In genomic region chr4:97825432-97825831, GRCm38 (mm10) we compare ENCODE assay signal across 35 mouse cellular contexts. TPM values are rescaled to one million over a fixed set of nuclear protein-coding genes. Genes with fewer than 3 reads are reported as not detected.
DNase-seq lines count a peak whose midpoint lies in the region; ATAC-seq and TF ChIP-seq lines count a peak whose summit lies in the region.
"Had no signal": no experiment of that assay in that cellular context is flagged by ENCODE, and none has a peak within 500 bp of the region (broad histone marks: within the 10 kb centered on the region; RNA-seq: fewer than 3 reads in every experiment).

No protein-coding gene starts in this region.

- H3K4me2 ChIP-seq in forebrain, embryonic 16.5 days (ENCODE audit: low read length) = no peak overlapping the region
- H3K4me2 ChIP-seq in heart, embryonic 12.5 days = no peak overlapping the region
- no peak overlapping the region for H3K4me2 ChIP-seq in heart, postnatal 0 days (ENCODE audit: low read depth, low read length)
- no peak overlapping the region for H3K4me2 ChIP-seq in midbrain, embryonic 14.5 days (ENCODE audit: low read length)
- H3K4me2 ChIP-seq in hindbrain, embryonic 13.5 days = no peak overlapping the region
- H3K4me2 ChIP-seq: hindbrain, embryonic 15.5 days; limb, embryonic 12.5 days; liver, embryonic 15.5 days; lung, embryonic 14.5 days; neural tube, embryonic 12.5 days had no signal

- intact Hi-C loops in heart, postnatal 10 days (cut with DNase I) = no loop called here
- intact Hi-C loops in heart, postnatal 36 days (cut with DNase I) = no loop called here

- H3K9ac ChIP-seq in forebrain, embryonic 16.5 days (replicated peaks; ENCODE audit: low read depth, low read length) = no peak overlapping the region
- no peak overlapping the region for H3K9ac ChIP-seq in heart, embryonic 12.5 days
- no peak overlapping the region for H3K9ac ChIP-seq in heart, postnatal 0 days (replicated peaks; ENCODE audit: low read depth, low read length)
- no peak overlapping the region for H3K9ac ChIP-seq in midbrain, embryonic 14.5 days (replicated peaks; ENCODE audit: low read length)
- no peak overlapping the region for H3K9ac ChIP-seq in hindbrain, embryonic 13.5 days
- H3K9ac ChIP-seq: forebrain, embryonic 13.5 days; hindbrain, embryonic 15.5 days; limb, embryonic 12.5 days; liver, embryonic 15.5 days; lung, embryonic 14.5 days; neural tube, embryonic 12.5 days had no signal

- WGBS in forebrain, embryonic 10.5 days = 60% methylated on average over 4 of the region's 4 CpGs
- WGBS in forebrain, embryonic 16.5 days = 30% methylated on average over 4 of the region's 4 CpGs
- 54% methylated on average over 4 of the region's 4 CpGs for WGBS in heart, embryonic 12.5 days
- WGBS in heart, postnatal 0 days = 43% methylated on average over 4 of the region's 4 CpGs
- 12% methylated on average over 4 of the region's 4 CpGs for WGBS in midbrain, embryonic 14.5 days
- 64% methylated on average over 4 of the region's 4 CpGs for WGBS in hindbrain, embryonic 13.5 days

- no peaks in the 10 kb centered on the region for H3K36me3 ChIP-seq in forebrain, embryonic 10.5 days (replicated peaks)
- no peaks in the 10 kb centered on the region for H3K36me3 ChIP-seq in forebrain, embryonic 16.5 days (ENCODE audit: control insufficient read depth, insufficient read depth)
- H3K36me3 ChIP-seq in heart, embryonic 12.5 days = 0 out of 2 replicates have a peak, but pooled peaks cover 2% of the 10 kb centered on the region
- H3K36me3 ChIP-seq in heart, postnatal 0 days (replicated peaks; ENCODE audit: control insufficient read depth, insufficient read depth, low read length) = no peaks in the 10 kb centered on the region
- H3K36me3 ChIP-seq in midbrain, embryonic 14.5 days (ENCODE audit: control insufficient read depth, insufficient read depth, low read length) = no peaks in the 10 kb centered on the region
- no peaks in the 10 kb centered on the region for H3K36me3 ChIP-seq in hindbrain, embryonic 13.5 days
- H3K36me3 ChIP-seq: hindbrain, embryonic 15.5 days; liver, embryonic 15.5 days; neural tube, embryonic 12.5 days had no signal

- no peak for ATAC-seq in forebrain, embryonic 16.5 days
- ATAC-seq in heart, embryonic 12.5 days (ENCODE audit: insufficient number of reproducible peaks, low FRiP score) = no peak
- no peak for ATAC-seq in heart, postnatal 0 days (ENCODE audit: insufficient read depth, low read depth)
- peak; percentile 57; the same call in 1 of the 2 replicates for ATAC-seq in midbrain, embryonic 14.5 days (ENCODE audit: low FRiP score, low TSS enrichment)
- no peak for ATAC-seq in hindbrain, embryonic 13.5 days (ENCODE audit: low FRiP score)
- ATAC-seq: activated CD4-positive, CD25-positive, alpha-beta regulatory T cell, adult 4 months; inflammation-experienced regulatory T-cells, adult 6 months had no signal

- no peak for DNase-seq in forebrain, embryonic 10.5 days (ENCODE audit: extremely low spot score, low spot score)
- DNase-seq in heart, postnatal 10 days = no peak
- DNase-seq in heart, postnatal 0 days (ENCODE audit: low spot score) = no peak
- DNase-seq in heart, postnatal 36 days = no peak
- DNase-seq in midbrain, embryonic 14.5 days = no peak
- DNase-seq: cerebellum, adult 2 months; cerebellum, postnatal 14 days; gastrocnemius, postnatal 25 days; kidney, adult 2 months; kidney, postnatal 36 days; lung, embryonic 14.5 days; lung, postnatal 14 days; thymus, adult 2 months; thymus, postnatal 36 days had no signal

- peaks cover 56% of the 10 kb centered on the region for H3K4me1 ChIP-seq in forebrain, embryonic 10.5 days
- peaks cover 28% of the 10 kb centered on the region for H3K4me1 ChIP-seq in forebrain, embryonic 16.5 days (replicated peaks; ENCODE audit: control insufficient read depth, insufficient read depth, low read length)
- H3K4me1 ChIP-seq in heart, embryonic 12.5 days (replicated peaks) = peaks cover 67% of the 10 kb centered on the region
- peaks cover 70% of the 10 kb centered on the region for H3K4me1 ChIP-seq in heart, postnatal 0 days (ENCODE audit: control insufficient read depth, insufficient read depth)
- peaks cover 28% of the 10 kb centered on the region for H3K4me1 ChIP-seq in midbrain, embryonic 14.5 days (ENCODE audit: control insufficient read depth, insufficient read depth, low read length)
- H3K4me1 ChIP-seq in hindbrain, embryonic 13.5 days (replicated peaks) = peaks cover 49% of the 10 kb centered on the region

- no peaks in the 10 kb centered on the region for H3K9me3 ChIP-seq in forebrain, embryonic 10.5 days
- H3K9me3 ChIP-seq in forebrain, embryonic 16.5 days (ENCODE audit: control insufficient read depth, low read length) = no peaks in the 10 kb centered on the region
- H3K9me3 ChIP-seq in heart, embryonic 12.5 days (replicated peaks) = no peaks in the 10 kb centered on the region
- H3K9me3 ChIP-seq in heart, postnatal 0 days (replicated peaks; ENCODE audit: control insufficient read depth, low read length) = no peaks in the 10 kb centered on the region
- no peaks in the 10 kb centered on the region for H3K9me3 ChIP-seq in midbrain, embryonic 14.5 days (ENCODE audit: control insufficient read depth, low read length)
- no peaks in the 10 kb centered on the region for H3K9me3 ChIP-seq in hindbrain, embryonic 13.5 days
- H3K9me3 ChIP-seq: forebrain, embryonic 13.5 days; hindbrain, embryonic 15.5 days; limb, embryonic 12.5 days; liver, embryonic 15.5 days; neural tube, embryonic 12.5 days had no signal

- peaks cover 23% of the 10 kb centered on the region for H3K27me3 ChIP-seq in forebrain, embryonic 10.5 days (ENCODE audit: poor library complexity, severe bottlenecking)
- no peaks in the 10 kb centered on the region for H3K27me3 ChIP-seq in forebrain, embryonic 16.5 days (replicated peaks; ENCODE audit: control insufficient read depth, insufficient read depth, low read length)
- no peaks in the 10 kb centered on the region for H3K27me3 ChIP-seq in heart, embryonic 12.5 days (replicated peaks)
- no peaks in the 10 kb centered on the region for H3K27me3 ChIP-seq in heart, postnatal 0 days (ENCODE audit: control insufficient read depth, insufficient read depth, low read length)
- H3K27me3 ChIP-seq in midbrain, embryonic 14.5 days (ENCODE audit: control insufficient read depth, insufficient read depth, low read length) = peaks cover 3% of the 10 kb centered on the region; the same call in 1 of the 2 replicates
- no peaks in the 10 kb centered on the region for H3K27me3 ChIP-seq in hindbrain, embryonic 13.5 days
- H3K27me3 ChIP-seq: CH12.LX; forebrain, embryonic 13.5 days; hindbrain, embryonic 15.5 days; limb, embryonic 12.5 days; liver, embryonic 15.5 days; neural tube, embryonic 12.5 days had no signal

- no peak for TF ChIP-seq CTCF in heart, postnatal 0 days (IDR thresholded peaks at IDR 0.05; ENCODE audit: low read depth)

- H3K4me3 ChIP-seq in forebrain, embryonic 10.5 days = no peak overlapping the region
- H3K4me3 ChIP-seq in forebrain, embryonic 16.5 days (replicated peaks; ENCODE audit: low read length) = no peak overlapping the region
- no peak overlapping the region for H3K4me3 ChIP-seq in heart, embryonic 12.5 days
- no peak overlapping the region for H3K4me3 ChIP-seq in heart, postnatal 0 days (ENCODE audit: low read depth, low read length)
- no peak overlapping the region for H3K4me3 ChIP-seq in midbrain, embryonic 14.5 days (replicated peaks; ENCODE audit: low read depth, low read length)
- no peak overlapping the region for H3K4me3 ChIP-seq in hindbrain, embryonic 13.5 days
- H3K4me3 ChIP-seq: erythroblast, embryonic 14.5 days; forebrain, embryonic 13.5 days; hindbrain, embryonic 15.5 days; layer of hippocampus, adult 2 months; left cerebral cortex, adult 2 months; limb, embryonic 12.5 days; liver, embryonic 15.5 days; myocyte; neural tube, embryonic 12.5 days had no signal

- H3K27ac ChIP-seq in forebrain, embryonic 10.5 days = peak overlapping the region; percentile 53; the same call in 1 of the 2 replicates
- H3K27ac ChIP-seq in forebrain, embryonic 16.5 days (ENCODE audit: low read length) = no peak overlapping the region
- 0 out of 2 replicates have a peak overlapping the region, but pooled peaks have one; percentile 82 for H3K27ac ChIP-seq in heart, embryonic 12.5 days (ENCODE audit: poor library complexity, severe bottlenecking)
- peak overlapping the region; percentile 85 for H3K27ac ChIP-seq in heart, postnatal 0 days (ENCODE audit: low read depth)
- no peak overlapping the region for H3K27ac ChIP-seq in midbrain, embryonic 14.5 days (replicated peaks; ENCODE audit: low read depth, low read length)
- H3K27ac ChIP-seq in hindbrain, embryonic 13.5 days = no peak overlapping the region
- H3K27ac ChIP-seq: hindbrain, embryonic 15.5 days; layer of hippocampus, adult 2 months; left cerebral cortex, adult 2 months; limb, embryonic 12.5 days; liver, embryonic 15.5 days; neural tube, embryonic 12.5 days had no signal

- TF ChIP-seq EP300 in heart, postnatal 0 days (IDR thresholded peaks at IDR 0.05; ENCODE audit: low read depth) = no peak

RNA-seq across cellular contexts. Expression of gene E130114P18Rik, which starts 47.6 kb away (rescaled TPM):
- 14.3 and 21.3 TPM in 2 replicates for polyA plus RNA-seq in forebrain, embryonic 10.5 days (2016; fragmentation: Nextera tagmentation; extraction: Ambion mirVana)
- polyA plus RNA-seq in forebrain, embryonic 16.5 days (2015; fragmentation: Nextera tagmentation; extraction: Ambion mirVana) = 31.0 and 34.5 TPM in 2 replicates
- 0.50 and 0.74 TPM in 2 replicates for polyA plus RNA-seq in heart, embryonic 12.5 days (2016; fragmentation: Nextera tagmentation; extraction: Ambion mirVana)
- under 1 TPM; 0.34 to 0.47 TPM for total RNA-seq in heart, postnatal 10 days (2021)
- total RNA-seq in heart, postnatal 0 days (2014; rRNA removed; ENCODE audit: low replicate concordance) = not detected in 2 replicates
- 0.45 and 0.52 TPM in 2 replicates for polyA plus RNA-seq in heart, postnatal 0 days (2015; fragmentation: Nextera tagmentation; extraction: Ambion mirVana)
- total RNA-seq in heart, postnatal 36 days (2021) = under 1 TPM in 1 of 2 experiments, not detected in 1; 0.28 TPM
- polyA plus RNA-seq in midbrain, embryonic 14.5 days (2014; fragmentation: Nextera tagmentation; extraction: Ambion mirVana) = 22.4 and 23.6 TPM in 2 replicates
- 34.2 and 37.0 TPM in 2 replicates for polyA plus RNA-seq in hindbrain, embryonic 13.5 days (2015; fragmentation: Nextera tagmentation; extraction: Ambion mirVana)
- total RNA-seq: adrenal gland, adult 2 months; adrenal gland, postnatal 36 days; CH12.LX; ES-E14; hematopoietic stem cell, adult 5-6 weeks; liver, adult 2 months had no signal
- polyA plus RNA-seq: activated CD4-positive, CD25-positive, alpha-beta regulatory T cell, adult 4 months; C2C12; erythroblast, embryonic 14.5 days; inflammation-experienced regulatory T-cells, adult 6 months; liver, adult 2 months; myocyte had no signal

RNA-seq across cellular contexts. Expression of gene Nfia, which starts 52.9 kb away (rescaled TPM):
- 10.9 and 17.6 TPM in 2 replicates for polyA plus RNA-seq in forebrain, embryonic 10.5 days (2016; fragmentation: Nextera tagmentation; extraction: Ambion mirVana)
- 88.3 and 97.1 TPM in 2 replicates for polyA plus RNA-seq in forebrain, embryonic 16.5 days (2015; fragmentation: Nextera tagmentation; extraction: Ambion mirVana)
- 37.5 and 42.0 TPM in 2 replicates for polyA plus RNA-seq in heart, embryonic 12.5 days (2016; fragmentation: Nextera tagmentation; extraction: Ambion mirVana)
- 100 to 1,000 TPM; 196 to 199 TPM for total RNA-seq in heart, postnatal 10 days (2021)
- 76.5 and 114 TPM in 2 replicates for total RNA-seq in heart, postnatal 0 days (2014; rRNA removed; ENCODE audit: low replicate concordance)
- polyA plus RNA-seq in heart, postnatal 0 days (2015; fragmentation: Nextera tagmentation; extraction: Ambion mirVana) = 53.2 and 53.8 TPM in 2 replicates
- total RNA-seq in heart, postnatal 36 days (2021) = 100 to 1,000 TPM; 128 to 149 TPM
- 30.1 and 37.2 TPM in 2 replicates for polyA plus RNA-seq in midbrain, embryonic 14.5 days (2014; fragmentation: Nextera tagmentation; extraction: Ambion mirVana)
- 48.1 and 53.2 TPM in 2 replicates for polyA plus RNA-seq in hindbrain, embryonic 13.5 days (2015; fragmentation: Nextera tagmentation; extraction: Ambion mirVana)
- total RNA-seq: CH12.LX had no signal

Comparison
In these comparisons a context has a peak if more than half of its experiments do, and no peak if none do; other contexts are left out.
1. H3K27ac ChIP-seq: peak in forebrain, embryonic 10.5 days (single experiment), heart, embryonic 12.5 days (single experiment) and heart, postnatal 0 days (single experiment); none in forebrain, embryonic 16.5 days (single experiment), midbrain, embryonic 14.5 days (single experiment) and hindbrain, embryonic 13.5 days (single experiment).